Mouse (Mus musculus) hindbrain, embryonic 16.5 days (tissue): ENCODE measurements around the gene Col17a1. TPM values are rescaled to one million over a fixed set of nuclear protein-coding genes. Genes with fewer than 3 reads are reported as not detected.

ENCODE experiments used
- ATAC-seq: fragments of 200-750 bp; cut with Nextera tagmentation; 2 replicates; pipeline ENCODE4 v1.8.0; 2017; ENCODE audit warnings: moderate TSS enrichment, moderate library complexity
- H3K27ac ChIP-seq: fragments of 300-500 bp; sonication (generic); 2 replicates; pipeline ENCODE4 v1.5.1; 2014; ENCODE audit warnings: low read depth, mild to moderate bottlenecking, control low read depth, low read length, moderate library complexity
- H3K27me3 ChIP-seq: fragments of 300-500 bp; sonication (generic); replicated peaks from 2 replicates; pipeline ENCODE4 v1.6.1; 2014; ENCODE audit warnings: low read length; ENCODE audit not compliant: control insufficient read depth, insufficient read depth
- H3K36me3 ChIP-seq: fragments of 300-500 bp; sonication (generic); 2 replicates; pipeline ENCODE4 v1.6.1; 2014; ENCODE audit warnings: mild to moderate bottlenecking, low read length, moderate library complexity, mixed read lengths; ENCODE audit not compliant: control insufficient read depth, insufficient read depth
- H3K4me1 ChIP-seq: fragments of 300-500 bp; sonication (generic); 2 replicates; pipeline ENCODE4 v1.6.1; 2014; ENCODE audit warnings: low read depth, low read length; ENCODE audit not compliant: control insufficient read depth, insufficient read depth
- H3K4me2 ChIP-seq: fragments of 300-500 bp; sonication (generic); 2 replicates; pipeline ENCODE4 v1.6.1; 2014; ENCODE audit warnings: mild to moderate bottlenecking, low read length, control low read depth, moderate library complexity
- H3K4me3 ChIP-seq: fragments of 300-500 bp; sonication (generic); 2 replicates; pipeline ENCODE4 v1.5.1; 2014; ENCODE audit warnings: mild to moderate bottlenecking, low read length, control low read depth, moderate library complexity
- H3K9ac ChIP-seq: fragments of 300-500 bp; sonication (generic); 2 replicates; pipeline ENCODE4 v1.6.1; 2014; ENCODE audit warnings: low read depth, mild to moderate bottlenecking, control low read depth, low read length, moderate library complexity
- H3K9me3 ChIP-seq: fragments of 300-500 bp; sonication (generic); 2 replicates; pipeline ENCODE4 v1.6.1; 2014; ENCODE audit warnings: mild to moderate bottlenecking, low read length, moderate library complexity; ENCODE audit not compliant: control insufficient read depth
- WGBS: fragments of 180-500 bp; shearing (Covaris S2); extraction: QIAGEN DNeasy Blood & Tissue Kit; methylation state at CpG from one replicate; pipeline ENCODE4 v1.1.7; 2014; 5-methylcytosine and 5-hydroxymethylcytosine counted together
- polyA plus RNA-seq: library from polyadenylated mRNA; unstranded; fragments of >200 nt; fragmentation: Nextera tagmentation; extraction: Ambion mirVana; gene quantifications from 2 replicates; pipeline ENCODE4 v1.2.1, GENCODE M21; 2015

Col17a1 gene
- polyA plus RNA-seq: 0.39 and 0.44 TPM in 2 replicates

DNA sequence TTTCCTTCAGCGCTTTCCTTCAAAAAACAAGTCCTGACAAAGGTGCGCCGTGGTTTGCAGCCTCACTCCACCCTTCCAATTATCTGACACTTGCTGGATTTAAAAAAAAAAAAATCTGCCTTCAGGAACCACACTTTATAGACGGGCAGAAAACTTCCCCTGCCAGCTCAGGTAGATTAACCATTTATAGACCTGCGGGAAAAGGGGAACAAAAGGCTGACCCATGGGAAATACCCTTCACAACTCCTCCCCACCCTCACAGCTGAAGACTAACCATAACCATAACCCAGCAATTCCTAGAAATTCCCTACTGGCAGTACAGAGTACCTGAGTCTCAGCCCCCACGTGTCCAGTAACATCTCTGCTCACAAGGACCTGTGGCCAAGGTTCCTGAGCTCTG, at the start of gene Col17a1:
TSS of gene Col17a1 (minus strand) at position 101 of the 400 bp plus-strand sequence.
- Histone ChIP-seq H3K27ac (no peak within 1 kb of the TSS), H3K27me3 (no peaks in the 10 kb centered on the region), H3K36me3 (no peaks in the 10 kb centered on the region), H3K4me2 (no peak within 1 kb of the TSS), H3K4me1 (no peaks in the 10 kb centered on the region), H3K4me3 (no peak within 1 kb of the TSS), H3K9ac (no peak within 1 kb of the TSS), H3K9me3 (no peaks in the 10 kb centered on the region)
- WGBS: 81% methylated on average over 6 of the region's 6 CpGs
- no peak for ATAC-seq

DNA sequence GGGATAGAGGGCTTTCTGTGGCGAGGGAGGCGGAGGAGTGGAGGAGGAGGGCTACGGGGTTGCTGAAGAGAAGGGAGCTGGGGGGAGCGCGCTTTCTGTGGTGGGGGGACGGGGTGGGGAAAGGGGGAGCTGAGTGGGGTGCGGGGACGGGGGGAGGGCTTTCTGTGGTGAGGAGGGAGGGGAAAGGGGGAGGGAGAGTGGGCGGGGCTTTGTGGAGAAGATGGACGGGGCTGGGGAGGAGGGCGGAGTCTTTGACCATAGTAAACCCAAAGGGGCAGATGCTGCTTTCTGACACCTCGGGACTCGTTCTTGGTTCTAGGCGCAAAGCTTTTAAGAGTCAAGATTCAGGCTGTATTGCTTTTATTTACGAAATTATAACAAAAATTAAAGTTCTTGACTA, 40.0 kb upstream of the Col17a1 start:
- H3K36me3 ChIP-seq: peaks cover 19% of the 10 kb centered on the region
- ATAC-seq: peak; percentile 10; the same call in 1 of the 2 replicates
- 3% methylated on average over 15 of the region's 15 CpGs for WGBS
- peak overlapping the region; percentile 85 for H3K9ac ChIP-seq
- peaks cover 6% of the 10 kb centered on the region for H3K4me1 ChIP-seq
- H3K27me3 ChIP-seq: no peaks in the 10 kb centered on the region
- peak overlapping the region; percentile 70 for H3K4me3 ChIP-seq
- H3K9me3 ChIP-seq: no peaks in the 10 kb centered on the region
- peak overlapping the region; percentile 67 for H3K4me2 ChIP-seq
- H3K27ac ChIP-seq: peak overlapping the region; percentile 95

DNA sequence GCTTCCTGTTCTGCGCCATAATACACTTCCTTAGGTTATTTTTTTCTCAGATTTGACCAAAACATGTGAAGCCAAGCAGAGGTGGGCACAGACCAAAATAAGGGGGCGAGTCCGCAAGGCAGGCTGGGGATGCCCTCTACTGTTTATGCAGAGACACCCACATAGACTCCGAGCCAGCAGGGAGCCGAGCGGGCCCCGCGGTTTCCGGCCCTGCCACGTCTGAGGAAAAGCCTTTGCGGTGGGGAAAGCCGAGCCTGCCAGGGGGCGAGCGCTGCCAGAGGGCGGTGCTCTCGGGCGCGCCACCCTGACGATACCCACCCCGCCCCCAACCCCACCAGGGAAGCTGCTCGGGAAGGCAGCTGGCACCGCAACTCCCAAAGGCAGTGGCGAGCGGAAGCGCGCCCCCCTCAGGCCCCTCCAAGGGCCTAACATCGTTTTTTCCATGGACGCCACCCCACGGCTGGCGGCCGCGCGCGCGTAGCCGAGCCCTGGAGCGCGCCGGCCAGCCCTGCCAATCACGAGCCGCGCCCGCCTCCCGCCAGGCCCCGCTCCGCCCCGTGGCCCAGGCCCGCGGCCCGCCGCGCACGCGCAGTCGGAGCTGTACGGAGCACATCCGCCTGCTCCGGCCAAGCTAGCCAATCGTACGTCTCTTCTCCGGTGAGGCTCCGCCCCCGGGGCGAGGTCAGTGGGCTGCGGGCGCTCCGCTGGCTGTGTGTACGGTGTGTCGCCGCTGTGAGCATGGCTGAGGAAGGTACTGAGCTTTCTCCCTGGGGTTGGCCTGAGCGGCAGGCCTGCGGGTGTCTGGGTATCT, 39.4 kb upstream of the Col17a1 start, which contains the start of gene Sfr1:
TSS of gene Sfr1 (plus strand) at position 612 of the 811 bp plus-strand sequence.
- Histone ChIP-seq H3K9ac (peak within 1 kb of the TSS; percentile 85), H3K4me3 (peak within 1 kb of the TSS; percentile 70), H3K27ac (peak within 1 kb of the TSS; percentile 95), H3K36me3 (peaks cover 19% of the 10 kb centered on the region), H3K4me2 (peak within 1 kb of the TSS; percentile 98), H3K4me1 (peaks cover 6% of the 10 kb centered on the region), H3K9me3 (no peaks in the 10 kb centered on the region), H3K27me3 (no peaks in the 10 kb centered on the region)
- ATAC-seq: peak; percentile 98
- WGBS: 0% methylated on average over 65 of the region's 72 CpGs

DNA sequence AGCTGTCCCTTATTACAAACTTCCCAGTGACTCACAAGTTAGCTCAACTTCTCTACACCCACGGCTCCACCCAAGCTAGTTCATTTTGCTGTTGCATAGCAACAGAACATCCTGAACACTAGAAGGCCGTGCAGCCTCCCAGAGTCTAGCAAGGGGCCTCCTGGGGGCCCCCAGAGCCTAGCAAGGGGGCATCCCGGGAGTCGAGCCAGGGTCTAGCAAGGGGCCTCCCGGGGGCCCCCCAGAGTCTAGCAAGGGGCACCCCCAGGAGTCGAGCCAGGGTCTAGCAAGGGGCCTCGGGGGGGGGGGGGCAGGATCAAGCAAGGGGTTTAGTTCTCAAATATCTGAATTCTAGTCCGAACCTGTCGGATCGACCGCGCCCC, 38.8 kb upstream of the Col17a1 start:
- peak overlapping the region; percentile 94 for H3K27ac ChIP-seq
- H3K27me3 ChIP-seq: no peaks in the 10 kb centered on the region
- whole genome bisulfite sequencing: 0% methylated on average over 12 of the region's 12 CpGs
- peak; percentile 56 for ATAC-seq
- H3K4me1 ChIP-seq: peaks cover 6% of the 10 kb centered on the region
- no peaks in the 10 kb centered on the region for H3K9me3 ChIP-seq
- peaks cover 18% of the 10 kb centered on the region for H3K36me3 ChIP-seq
- H3K9ac ChIP-seq: peak overlapping the region; percentile 83
- H3K4me2 ChIP-seq: peak overlapping the region; percentile 98
- H3K4me3 ChIP-seq: peak overlapping the region; percentile 70

DNA sequence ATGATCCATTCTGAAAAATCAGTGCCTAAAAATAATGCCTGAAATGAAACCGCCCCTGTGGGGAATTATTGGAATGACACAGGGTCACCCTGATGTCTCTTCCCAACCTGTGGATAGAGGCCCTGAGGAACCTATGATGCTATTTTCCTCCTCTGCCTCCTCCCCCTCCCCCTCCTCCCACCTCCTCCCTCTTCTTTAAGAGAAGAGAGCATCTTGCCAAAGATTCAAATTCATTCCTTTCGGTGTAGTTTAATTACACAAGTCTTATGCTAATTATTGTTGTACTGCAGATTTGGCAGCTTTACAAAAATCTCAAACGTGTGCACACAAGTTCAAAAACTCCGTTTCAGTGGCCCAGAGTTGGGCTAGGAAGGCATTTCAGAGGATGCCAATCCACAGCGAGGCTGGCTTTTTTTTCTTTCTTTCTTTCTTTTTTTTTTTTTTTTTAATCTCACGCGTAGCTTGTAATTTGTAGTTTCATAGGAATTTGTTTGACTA, 33.8 kb upstream of the Col17a1 start:
- WGBS: 49% methylated on average over 7 of the region's 7 CpGs
- no peak overlapping the region for H3K4me2 ChIP-seq
- H3K36me3 ChIP-seq: no peaks in the 10 kb centered on the region
- H3K27me3 ChIP-seq: no peaks in the 10 kb centered on the region
- no peak for ATAC-seq
- no peak overlapping the region for H3K4me3 ChIP-seq
- H3K4me1 ChIP-seq: peaks cover 5% of the 10 kb centered on the region
- no peak overlapping the region for H3K27ac ChIP-seq
- no peaks in the 10 kb centered on the region for H3K9me3 ChIP-seq
- no peak overlapping the region for H3K9ac ChIP-seq

DNA sequence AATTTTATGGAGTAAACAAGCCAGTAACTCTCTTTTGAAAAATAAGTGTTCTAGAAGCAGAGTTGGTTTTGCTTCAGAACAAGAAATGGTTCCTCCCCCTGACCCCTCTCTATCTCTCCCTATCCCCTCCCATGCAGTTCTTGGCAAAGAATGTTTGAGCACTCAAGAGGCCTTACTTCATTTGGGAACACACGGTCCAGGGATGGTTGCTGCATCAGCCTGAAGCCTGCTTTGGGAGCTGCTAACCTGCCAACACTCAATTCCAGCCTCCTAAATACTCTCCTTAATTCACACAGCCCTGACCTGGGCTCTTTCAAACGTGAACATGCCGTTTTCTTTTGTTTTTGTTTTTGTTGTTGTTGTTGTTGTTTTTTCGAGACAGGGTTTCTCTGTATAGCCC, 33.0 kb upstream of the Col17a1 start:
- no peaks in the 10 kb centered on the region for H3K27me3 ChIP-seq
- WGBS: 77% methylated on average over 4 of the region's 4 CpGs

DNA sequence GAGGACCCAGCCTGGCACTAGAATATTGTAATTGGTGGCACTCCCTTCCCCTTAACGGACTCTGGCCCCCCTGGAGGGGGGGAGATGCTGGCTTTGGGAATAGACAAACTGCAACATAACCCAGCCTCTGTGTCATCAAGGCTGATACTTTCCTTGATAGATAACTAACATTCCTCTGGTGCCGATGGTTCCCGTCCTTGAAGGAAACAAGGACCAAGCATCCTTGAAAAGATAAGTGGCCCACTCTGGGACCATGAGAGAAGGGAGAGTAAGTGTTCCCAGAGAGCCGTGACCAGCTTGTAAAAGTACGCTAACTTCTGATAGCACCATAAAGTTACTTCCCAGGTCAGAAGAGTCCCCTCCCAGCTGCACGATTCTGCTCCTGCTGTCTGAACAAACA, 30.6 kb upstream of the Col17a1 start:
- Histone ChIP-seq H3K27ac (no peak overlapping the region), H3K4me1 (no peaks in the 10 kb centered on the region), H3K4me3 (no peak overlapping the region), H3K27me3 (no peaks in the 10 kb centered on the region), H3K9ac (no peak overlapping the region), H3K9me3 (no peaks in the 10 kb centered on the region), H3K36me3 (no peaks in the 10 kb centered on the region), H3K4me2 (no peak overlapping the region)
- WGBS: 84% methylated on average over 6 of the region's 6 CpGs
- no peak for ATAC-seq

More for the DNA sequence above, 33.0 kb upstream of the Col17a1 start:
- Histone ChIP-seq H3K27ac (no peak overlapping the region), H3K4me1 (no peaks in the 10 kb centered on the region), H3K4me2 (no peak overlapping the region), H3K36me3 (no peaks in the 10 kb centered on the region), H3K9ac (no peak overlapping the region), H3K4me3 (no peak overlapping the region), H3K9me3 (no peaks in the 10 kb centered on the region)
- no peak for ATAC-seq

DNA sequence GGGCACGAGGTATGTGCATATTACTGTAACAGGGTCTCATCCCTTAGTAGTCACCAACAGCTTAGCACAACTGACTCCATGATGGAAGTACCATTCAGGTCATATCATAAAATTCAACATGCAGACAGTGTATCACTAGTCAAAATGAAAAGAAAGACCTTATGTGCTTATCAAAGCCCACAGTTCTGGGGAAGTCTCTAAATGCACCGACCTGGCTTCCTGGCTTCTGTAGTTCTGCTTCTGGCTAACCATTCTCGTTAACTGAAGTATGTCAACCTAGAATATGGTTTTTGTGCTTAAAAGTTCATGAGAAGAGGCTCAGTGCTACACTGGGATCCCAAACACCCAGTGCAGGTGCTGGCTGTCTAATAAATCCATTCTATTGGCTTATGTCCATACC, 27.3 kb upstream of the Col17a1 start:
- H3K4me3 ChIP-seq: no peak overlapping the region
- H3K4me2 ChIP-seq: no peak overlapping the region
- WGBS: 95% methylated on average over 3 of the region's 3 CpGs
- no peak for ATAC-seq
- H3K27ac ChIP-seq: no peak overlapping the region
- H3K36me3 ChIP-seq: no peaks in the 10 kb centered on the region
- H3K9me3 ChIP-seq: no peaks in the 10 kb centered on the region
- no peaks in the 10 kb centered on the region for H3K27me3 ChIP-seq
- no peaks in the 10 kb centered on the region for H3K4me1 ChIP-seq
- no peak overlapping the region for H3K9ac ChIP-seq

DNA sequence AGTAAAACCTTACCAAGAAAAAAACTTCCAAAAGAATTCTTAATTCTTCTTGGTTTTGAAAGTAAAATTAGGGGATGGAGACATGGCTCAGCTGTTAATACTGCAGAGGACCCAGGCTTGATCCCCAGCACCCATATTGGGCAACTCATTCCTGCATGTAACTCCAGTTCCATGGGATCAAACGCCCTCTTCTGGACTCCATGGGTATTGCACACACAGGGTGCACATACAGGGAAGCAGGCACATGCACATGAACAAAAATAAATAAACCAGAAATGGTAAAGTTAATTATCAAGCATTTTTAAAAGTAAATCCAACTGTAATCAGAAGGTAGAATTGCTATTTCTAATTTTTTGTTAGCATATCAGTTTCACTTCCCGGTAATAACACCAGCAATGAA, 24.2 kb upstream of the Col17a1 start:
- 65% methylated on average over 2 of the region's 2 CpGs for WGBS
- H3K4me1 ChIP-seq: no peaks in the 10 kb centered on the region
- no peaks in the 10 kb centered on the region for H3K36me3 ChIP-seq
- ATAC-seq: no peak
- no peaks in the 10 kb centered on the region for H3K27me3 ChIP-seq
- no peaks in the 10 kb centered on the region for H3K9me3 ChIP-seq
- no peak overlapping the region for H3K4me3 ChIP-seq
- H3K27ac ChIP-seq: no peak overlapping the region
- H3K4me2 ChIP-seq: no peak overlapping the region
- H3K9ac ChIP-seq: no peak overlapping the region
